Mouse (Mus musculus): ENCODE measurements around the gene Sbpl. TPM values are rescaled to one million over a fixed set of nuclear protein-coding genes. Genes with fewer than 3 reads are reported as not detected.

Sbpl gene
- not detected in 2 replicates for total RNA-seq (2023)

GRCm38 (mm10) chr17:23955174-23955573 lies at the start of gene Sbpl:
Gene Sbpl, minus strand, starts transcription at chr17:23955274.

GRCm38 (mm10) chr17:23997901-23998300 lies 42.8 kb upstream of the Sbpl start, which contains the start of gene Prss22:
Gene Prss22, minus strand, starts transcription at chr17:23998100.

GRCm38 (mm10) chr17:23980297-23980909 lies 25.3 kb upstream of the Sbpl start, which contains the start of gene Prss30:
Gene Prss30, minus strand, starts transcription at chr17:23980566.

GRCm38 (mm10) chr17:23941372-23941771 lies 13.7 kb downstream of the Sbpl start, which contains the start of gene Sbp:
Gene Sbp, plus strand, starts transcription at chr17:23941672.

GRCm38 (mm10) chr17:23917158-23917557 lies 37.9 kb downstream of the Sbpl start, which contains the start of gene Dcpp3:
Gene Dcpp3, plus strand, starts transcription at chr17:23917458.

Other genes starting within 250 kb of the Sbpl start
- gene 1520401A03Rik, start 232.5 kb downstream of the Sbpl start, total RNA-seq (2023): 0.28 TPM in 1 of 2 replicates, not detected in the other
- gene Pkmyt1, start 228.9 kb downstream of the Sbpl start, total RNA-seq (2023): 39.1 and 51.5 TPM in 2 replicates
- gene Paqr4, start 214.4 kb downstream of the Sbpl start, total RNA-seq (2023): 2.1 and 2.5 TPM in 2 replicates
- not detected in 2 replicates for gene Kremen2, start 209.4 kb downstream of the Sbpl start, total RNA-seq (2023)
- gene Flywch1, start 183.7 kb downstream of the Sbpl start, total RNA-seq (2023): 6.7 and 7.9 TPM in 2 replicates
- not detected in 2 replicates for gene Flywch2, start 169.2 kb downstream of the Sbpl start, total RNA-seq (2023)
- gene Srrm2, start 164.7 kb downstream of the Sbpl start, total RNA-seq (2023): 630 and 877 TPM in 2 replicates
- 121 and 182 TPM in 2 replicates for gene Elob, start 126.1 kb downstream of the Sbpl start, total RNA-seq (2023)
- not detected in 2 replicates for gene Prss33, start 119.2 kb downstream of the Sbpl start, total RNA-seq (2023)
- not detected in 2 replicates for gene Prss32, start 111.4 kb downstream of the Sbpl start, total RNA-seq (2023)
- gene Prss41, start 111.1 kb downstream of the Sbpl start, total RNA-seq (2023): not detected in 2 replicates
- gene Prss21, start 87.2 kb downstream of the Sbpl start, total RNA-seq (2023): not detected in 2 replicates
- not detected in 2 replicates for gene Dcpp1, start 74.4 kb downstream of the Sbpl start, total RNA-seq (2023)
- not detected in 2 replicates for gene Dcpp2, start 74.4 kb downstream of the Sbpl start, total RNA-seq (2023)
- not detected in 2 replicates for gene Dcpp3, start 37.8 kb downstream of the Sbpl start, total RNA-seq (2023)
- gene Sbp, start 13.6 kb downstream of the Sbpl start, total RNA-seq (2023): not detected in 2 replicates
- gene Prss30, start 25.3 kb upstream of the Sbpl start, total RNA-seq (2023): not detected in 2 replicates
- not detected in 2 replicates for gene Prss22, start 42.8 kb upstream of the Sbpl start, total RNA-seq (2023)
- gene Prss27, start 82.9 kb upstream of the Sbpl start, total RNA-seq (2023): not detected in 2 replicates
- gene Kctd5, start 118.2 kb upstream of the Sbpl start, total RNA-seq (2023): 13.0 and 13.8 TPM in 2 replicates
- gene Pdpk1, start 195.7 kb upstream of the Sbpl start, total RNA-seq (2023): 41.2 and 57.5 TPM in 2 replicates
- 64.2 and 79.3 TPM in 2 replicates for gene Amdhd2, start 208.5 kb upstream of the Sbpl start, total RNA-seq (2023)
- 421 and 428 TPM in 2 replicates for gene Atp6v0c, start 214.4 kb upstream of the Sbpl start, total RNA-seq (2023)